Mouse (Mus musculus) frontal cortex, postnatal 36 days (tissue): ENCODE measurements around the gene Eif3k.

ENCODE experiments used
- DNase-seq, 2 experiments: peaks; one replicate each; pipeline ENCODE4 v3.0.0; 2022; ENCODE audit warnings: low spot score in 2 of 2

Gene Eif3k

GRCm38 (mm10) chr7:28939418-28940183, 42.1 kb downstream of the Eif3k start:
- DNase-seq, result no peak

- DNase-seq, result no peak
These were observed 43.0 kb downstream of the Eif3k start for GRCm38 (mm10) chr7:28938654-28939053.

- no peak for DNase-seq
These were observed 44.9 kb downstream of the Eif3k start for GRCm38 (mm10) chr7:28936787-28937186.

- DNase-seq, result no peak
These were observed 47.8 kb downstream of the Eif3k start for GRCm38 (mm10) chr7:28933825-28934224.

- no peak for DNase-seq
These were observed 49.1 kb downstream of the Eif3k start for GRCm38 (mm10) chr7:28932421-28933041.

GRCm38 (mm10) chr7:28931695-28932039, 50.0 kb downstream of the Eif3k start:
- no peak for DNase-seq

- no peak for DNase-seq
These were observed 50.5 kb downstream of the Eif3k start for GRCm38 (mm10) chr7:28931032-28931694.

GRCm38 (mm10) chr7:28930320-28931031, 51.2 kb downstream of the Eif3k start:
- no peak for DNase-seq

- DNase-seq, result no peak
These were observed 52.3 kb downstream of the Eif3k start for GRCm38 (mm10) chr7:28929381-28929780.

GRCm38 (mm10) chr7:28926172-28926571, 55.5 kb downstream of the Eif3k start:
- DNase-seq, result no peak

GRCm38 (mm10) chr7:28925317-28925716, 56.3 kb downstream of the Eif3k start:
- no peak for DNase-seq

- no peak for DNase-seq
These were observed 56.9 kb downstream of the Eif3k start for GRCm38 (mm10) chr7:28924802-28925201.

- no peak for DNase-seq
These were observed 57.8 kb downstream of the Eif3k start for GRCm38 (mm10) chr7:28923865-28924291.

- DNase-seq, result peak in 1 of 2 experiments; percentile 59
These were observed 59.1 kb downstream of the Eif3k start for GRCm38 (mm10) chr7:28922606-28923005.

GRCm38 (mm10) chr7:28921722-28922465, 59.8 kb downstream of the Eif3k start:
- no peak for DNase-seq
